Mouse (Mus musculus) E14TG2a.4 (cell line): ENCODE results near the gene Pomc.
A peak's percentile ranks its signal among the peaks of the same experiment; 100 is the strongest.

Experiments used
- H3K27me3 ChIP-seq: 2 replicates; pipeline ENCODE4 v1.6.1; 2014; ENCODE audit warnings: low read length, control low read depth; ENCODE audit not compliant: insufficient read depth
- H3K36me3 ChIP-seq: 2 replicates; pipeline ENCODE4 v1.6.1; 2014; ENCODE audit warnings: low read length, control low read depth; ENCODE audit not compliant: insufficient read depth
- H3K4me1 ChIP-seq: replicated peaks from 2 replicates; pipeline ENCODE4 v1.6.1; 2014; ENCODE audit warnings: low read depth, low read length, control low read depth
- H3K4me3 ChIP-seq: replicated peaks from 2 replicates; pipeline ENCODE4 v1.5.1; 2014; ENCODE audit warnings: mild to moderate bottlenecking, low read length
- H3K9me3 ChIP-seq: 2 replicates; pipeline ENCODE4 v1.6.1; 2014; ENCODE audit warnings: low read length, control low read depth
- CTCF ChIP-seq: conservative IDR thresholded peaks from 2 replicates; pipeline ENCODE4 v1.5.1; 2014; ENCODE audit warnings: low read length
- NANOG ChIP-seq: IDR thresholded peaks from 2 replicates; pipeline ENCODE4 v1.6.1; 2014; ENCODE audit warnings: borderline replicate concordance, low read length, mixed read lengths
- POU5F1 ChIP-seq: IDR thresholded peaks from 2 replicates; pipeline ENCODE4 v1.6.1; 2014; ENCODE audit warnings: low read length, borderline replicate concordance

Gene Pomc

GRCm38 (mm10) chr12:4006079-4006478 is 51.3 kb downstream of the Pomc start:
- peaks cover 13% of the 10 kb centered on the region for H3K4me1 ChIP-seq
- H3K4me3 ChIP-seq = no peak overlapping the region
- H3K9me3 ChIP-seq = no peaks in the 10 kb centered on the region
- H3K36me3 ChIP-seq = no peaks in the 10 kb centered on the region
- TF ChIP-seq CTCF = no peak
- no peak for TF ChIP-seq POU5F1
- no peak for TF ChIP-seq NANOG
- peaks cover 4% of the 10 kb centered on the region; the same call in 1 of the 2 replicates for H3K27me3 ChIP-seq

DNA sequence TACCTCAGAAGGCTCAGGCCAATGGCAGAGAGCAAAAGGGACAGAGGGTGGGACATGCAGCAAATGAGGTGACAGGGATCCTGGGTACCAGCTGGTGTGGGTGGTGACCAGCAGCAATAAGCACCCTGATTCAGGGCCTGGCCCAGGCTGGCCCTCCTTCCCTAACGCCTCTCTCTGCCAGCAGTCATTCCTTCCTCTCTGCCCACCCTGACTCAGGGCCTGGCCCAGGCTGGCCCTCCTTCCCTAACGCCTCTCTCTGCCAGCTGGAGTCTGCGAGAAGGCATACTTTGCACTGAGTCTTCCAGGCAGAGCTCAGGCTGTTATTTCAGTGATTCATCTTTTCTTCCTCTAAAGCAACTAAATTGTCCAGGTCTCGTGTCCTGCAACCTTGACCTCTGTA is 52.4 kb downstream of the Pomc start:
- no peaks in the 10 kb centered on the region for H3K36me3 ChIP-seq
- no peaks in the 10 kb centered on the region for H3K9me3 ChIP-seq
- H3K4me3 ChIP-seq = no peak overlapping the region
- H3K4me1 ChIP-seq = peaks cover 13% of the 10 kb centered on the region
- H3K27me3 ChIP-seq = peaks cover 4% of the 10 kb centered on the region; the same call in 1 of the 2 replicates
- TF ChIP-seq POU5F1 (no peak), NANOG (no peak), CTCF (no peak)

DNA sequence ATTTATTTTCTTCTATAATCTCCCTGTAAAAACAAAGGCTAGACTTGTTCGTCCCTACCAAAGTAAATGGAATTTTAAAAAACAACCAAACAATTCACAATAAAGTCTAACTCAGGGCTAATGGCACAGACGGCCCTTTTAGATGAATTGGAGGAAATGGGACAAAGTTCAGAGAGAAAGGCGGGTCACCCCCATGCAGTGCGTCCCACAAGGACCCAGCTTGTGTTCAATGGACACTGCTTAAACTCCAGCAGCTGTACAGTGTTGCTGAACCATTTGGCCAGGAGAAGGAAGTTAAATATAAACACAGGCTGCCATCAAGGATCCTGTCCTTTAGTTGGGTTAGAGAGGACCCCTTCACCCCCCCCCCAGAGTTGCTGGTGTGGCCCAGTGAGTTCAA is 53.0 kb downstream of the Pomc start:
- TF ChIP-seq POU5F1 = no peak
- no peak for TF ChIP-seq CTCF
- no peak for TF ChIP-seq NANOG
- no peaks in the 10 kb centered on the region for H3K36me3 ChIP-seq
- H3K27me3 ChIP-seq = peaks cover 4% of the 10 kb centered on the region; the same call in 1 of the 2 replicates
- no peaks in the 10 kb centered on the region for H3K9me3 ChIP-seq
- peaks cover 13% of the 10 kb centered on the region for H3K4me1 ChIP-seq
- no peak overlapping the region for H3K4me3 ChIP-seq

- no peak for TF ChIP-seq CTCF
- TF ChIP-seq NANOG = no peak
- no peak for TF ChIP-seq POU5F1
- H3K4me1 ChIP-seq = peaks cover 16% of the 10 kb centered on the region
Measured at GRCm38 (mm10) chr12:4008731-4009130, 54.0 kb downstream of the Pomc start.

More at GRCm38 (mm10) chr12:4008731-4009130, 54.0 kb downstream of the Pomc start:
- H3K4me3 ChIP-seq = peak overlapping the region; percentile 50
- no peaks in the 10 kb centered on the region for H3K36me3 ChIP-seq
- peaks cover 4% of the 10 kb centered on the region; the same call in 1 of the 2 replicates for H3K27me3 ChIP-seq
- no peaks in the 10 kb centered on the region for H3K9me3 ChIP-seq
